Mouse (Mus musculus) left cerebral cortex, postnatal 14 days (tissue): ENCODE measurements around the gene Phkg1. TPM values are rescaled to one million over a fixed set of nuclear protein-coding genes. Genes with fewer than 3 reads are reported as not detected.
"Not testable (repeated sequence)": the region's sequence is repeated elsewhere in the genome, so short reads cannot be mapped to it uniquely, and the experiment has no call there.

ENCODE experiments used
- DNase-seq, 2 experiments: peaks; one replicate each; pipeline ENCODE4 v3.0.0; 2021 to 2022; ENCODE audit warnings: low spot score in 2 of 2, mixed read lengths in 1 of 2
- intact Hi-C: fragments of 180-260 bp; cut with DNase I; formaldehyde crosslinking; loops from one replicate; pipeline ENCODE4 v1.15.1; 2025
- long read RNA-seq, 2 experiments: library from polyadenylated mRNA; stranded (forward); transcript quantifications; one replicate each; pipeline ENCODE4 v2.0.0; 2021
- total RNA-seq, 2 experiments: library from RNA; stranded (reverse); gene quantifications; 2 replicates each; pipeline ENCODE4 v1.2.3; 2021

Phkg1 gene
- 10 to 100 TPM; 10.5 to 10.9 TPM for total RNA-seq
- long read RNA-seq, experiment 1, transcript Phkg1-201 (10 exons, 2,374 nt) = major isoform, 7 of 9 reads
- long read RNA-seq, experiment 1, partial matches to known transcripts = 0 of 9 reads
- long read RNA-seq, experiment 1, other reads (novel, unspliced or antisense) = 2 of 9 reads
- long read RNA-seq, experiment 2, transcript Phkg1-201 (10 exons, 2,374 nt) = major isoform, 8 of 9 reads
- long read RNA-seq, experiment 2, partial matches to known transcripts = 0 of 9 reads
- long read RNA-seq, experiment 2, other reads (novel, unspliced or antisense) = 1 of 9 reads

DNA sequence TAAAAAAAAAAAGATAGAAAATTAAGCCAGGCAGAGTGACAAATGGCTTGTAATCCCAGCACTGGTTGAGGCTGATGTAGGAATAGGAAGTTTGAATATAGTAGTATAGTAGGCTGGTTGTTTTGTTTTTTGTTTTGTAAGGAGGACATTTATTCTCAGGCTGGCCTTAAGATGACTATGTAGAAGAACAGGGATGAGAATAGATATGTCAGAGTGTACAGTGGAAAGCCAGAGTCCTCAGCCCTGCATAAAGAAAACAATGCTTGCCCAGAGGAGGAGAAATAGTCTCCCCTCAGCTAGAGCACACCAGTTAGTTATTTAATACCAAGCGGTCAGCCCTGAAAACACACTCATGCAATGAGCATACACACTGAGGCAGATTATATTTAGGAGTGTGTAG lies at the start of gene Phkg1:
Gene Phkg1 (minus strand): TSS at position 101 of the 400 bp plus-strand sequence.
- intact Hi-C loops = no loop called here

DNA sequence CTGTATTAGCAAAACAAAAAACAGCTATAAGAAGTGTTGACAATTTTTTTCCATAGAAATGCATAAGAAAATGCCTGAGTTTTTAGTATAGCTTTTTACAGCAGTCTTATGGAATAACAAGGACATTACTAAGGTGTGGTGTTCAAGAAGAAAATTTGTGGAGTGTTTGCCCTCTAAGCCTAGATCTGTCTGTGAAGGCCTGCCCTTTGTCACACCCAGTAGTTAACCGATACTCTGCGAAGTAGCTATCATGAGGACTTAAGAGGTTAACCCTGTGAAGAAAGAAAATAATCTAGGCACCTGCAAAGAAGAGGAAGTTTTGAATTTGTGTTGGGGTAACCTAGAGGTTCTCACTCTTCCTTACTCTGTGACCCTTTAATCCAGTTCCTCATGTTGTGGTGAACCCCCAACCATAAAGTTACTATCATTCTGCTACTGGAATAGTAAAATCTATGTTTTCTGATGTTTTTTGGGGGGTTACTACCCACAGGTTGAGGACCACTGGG lies 49.2 kb upstream of the Phkg1 start:
- DNase-seq = no peak
- intact Hi-C loops = no loop called here

More for the DNA sequence above, at the start of gene Phkg1:
- no peak for DNase-seq

DNA sequence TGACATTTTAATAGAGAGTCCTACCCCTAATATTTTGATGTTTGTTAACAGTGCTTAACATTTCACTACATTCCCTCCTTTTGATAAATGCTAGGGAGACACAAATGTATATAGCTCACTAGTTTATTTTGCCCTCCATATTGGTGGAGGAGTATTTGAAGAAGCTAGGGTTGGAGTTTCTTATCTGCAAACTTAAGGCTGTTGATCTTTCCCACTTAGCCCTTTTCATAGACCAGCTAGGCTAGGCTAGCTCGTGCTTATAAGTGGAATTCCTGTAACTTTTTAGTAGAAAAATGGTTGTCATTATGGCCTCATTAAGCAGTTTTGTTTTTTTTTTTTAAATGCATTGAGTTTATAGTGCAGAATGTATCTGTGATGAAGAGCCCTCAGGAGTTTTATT lies 45.1 kb upstream of the Phkg1 start:
- DNase-seq = no peak
- intact Hi-C loops = no loop called here

DNA sequence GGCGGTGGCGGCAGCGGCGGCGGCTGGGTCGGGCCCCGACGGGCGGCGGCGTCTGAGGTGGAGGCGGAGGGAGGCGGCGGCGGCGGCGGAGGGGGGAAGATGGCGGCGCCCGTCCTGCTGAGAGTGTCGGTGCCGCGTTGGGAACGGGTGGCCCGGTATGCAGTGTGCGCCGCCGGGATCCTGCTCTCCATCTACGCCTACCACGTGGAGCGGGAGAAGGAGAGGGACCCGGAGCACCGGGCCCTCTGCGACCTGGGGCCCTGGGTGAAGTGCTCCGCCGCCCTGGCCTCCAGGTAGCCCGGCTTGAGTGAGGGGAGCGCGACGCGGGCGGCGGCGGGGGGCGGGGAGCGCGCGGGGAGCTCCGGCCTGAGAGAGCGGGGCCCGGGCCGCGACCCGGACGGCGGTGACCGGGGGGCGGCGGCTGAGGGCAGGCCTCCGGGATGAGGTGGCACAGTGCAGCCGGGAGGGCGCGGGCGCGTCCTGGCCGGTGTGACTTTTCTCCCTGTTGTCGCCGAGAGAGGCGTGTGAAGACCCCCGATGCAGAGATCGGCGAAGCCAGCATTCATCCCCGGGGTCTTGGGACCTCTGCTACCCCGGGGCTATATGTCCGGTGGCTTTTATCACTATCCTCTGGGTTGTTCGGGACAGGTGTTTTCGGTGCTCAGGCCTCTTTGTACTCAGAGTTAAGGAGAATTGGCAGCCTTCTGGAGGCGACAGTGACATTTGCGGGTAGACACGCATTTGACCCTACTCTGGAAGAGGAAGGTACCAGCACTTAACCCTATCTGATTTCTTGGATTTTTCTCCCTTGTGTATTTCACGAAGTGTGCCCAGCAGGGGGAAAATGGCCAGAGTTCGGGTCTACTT lies 44.0 kb upstream of the Phkg1 start:
- intact Hi-C loops = not testable (repeated sequence)
- peak in 1 of 2 experiments; percentile 15 for DNase-seq

DNA sequence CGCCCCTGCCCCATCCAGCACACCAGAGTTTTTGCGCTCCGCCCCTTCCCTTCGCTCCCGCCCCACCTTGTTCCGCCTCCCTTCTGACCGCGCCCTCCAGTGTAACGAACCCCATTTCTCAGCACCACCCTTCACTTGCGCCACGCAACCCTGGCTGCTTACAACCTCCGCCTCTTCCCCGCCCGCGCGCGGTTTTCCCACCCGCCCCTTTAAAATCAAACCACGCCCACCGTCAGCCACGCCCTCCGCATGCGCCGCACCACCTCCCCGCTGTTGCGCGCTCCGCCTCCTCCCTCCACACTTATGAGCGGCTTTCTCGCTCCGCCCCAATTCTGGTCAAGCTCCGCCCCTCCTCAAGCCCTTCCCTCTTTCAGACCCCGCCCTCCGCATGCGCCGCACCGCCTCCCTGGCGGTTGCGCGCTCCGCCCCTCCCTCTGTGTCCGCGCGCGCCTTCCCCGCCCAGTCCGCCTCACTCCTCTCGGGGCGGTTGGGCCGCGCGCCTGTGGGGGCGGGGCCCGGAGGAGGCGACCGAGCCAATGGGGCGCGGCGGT lies 43.2 kb upstream of the Phkg1 start, which contains the start of gene Vkorc1l1:
Gene Vkorc1l1 (plus strand): TSS at position 476 of the 551 bp plus-strand sequence.
- DNase-seq = peak; percentile 98
- intact Hi-C loops = no loop called here

DNA sequence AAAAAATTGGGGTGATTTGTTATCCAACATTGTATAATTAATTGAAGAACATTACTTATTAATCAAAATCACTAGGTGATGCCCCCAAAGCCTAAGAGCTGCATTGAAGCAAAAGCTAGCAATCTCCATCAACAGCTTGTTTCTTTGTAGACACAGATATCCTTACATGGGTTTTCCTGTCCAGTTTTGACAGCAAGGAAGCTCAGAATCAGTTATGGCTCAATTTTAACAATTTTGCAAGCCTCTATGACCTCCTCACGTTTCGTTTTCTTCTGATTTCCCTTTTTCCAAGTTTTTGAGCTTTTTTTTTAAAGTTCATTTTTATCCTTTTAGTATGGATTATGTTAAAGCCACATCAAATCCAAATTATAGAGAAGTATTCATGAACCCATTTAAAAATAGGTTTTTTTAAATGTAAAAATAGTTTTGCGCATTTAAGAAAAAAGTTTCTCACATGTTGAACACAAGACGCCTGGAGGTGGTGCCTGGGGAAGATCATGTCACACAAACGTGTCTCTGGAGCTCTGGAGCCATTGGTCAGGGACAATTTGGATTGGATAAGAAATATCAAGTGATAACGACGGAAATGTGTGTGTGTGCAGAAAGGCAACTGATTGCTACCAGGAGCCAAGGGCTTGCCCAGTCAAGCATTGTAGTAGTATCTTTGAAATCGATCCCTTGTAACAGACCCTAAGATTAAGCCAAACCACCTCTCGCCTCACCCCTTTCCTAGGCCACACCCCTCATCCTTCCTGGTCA lies 42.6 kb upstream of the Phkg1 start:
- intact Hi-C loops = no loop called here
- peak in 1 of 2 experiments; percentile 87 for DNase-seq

DNA sequence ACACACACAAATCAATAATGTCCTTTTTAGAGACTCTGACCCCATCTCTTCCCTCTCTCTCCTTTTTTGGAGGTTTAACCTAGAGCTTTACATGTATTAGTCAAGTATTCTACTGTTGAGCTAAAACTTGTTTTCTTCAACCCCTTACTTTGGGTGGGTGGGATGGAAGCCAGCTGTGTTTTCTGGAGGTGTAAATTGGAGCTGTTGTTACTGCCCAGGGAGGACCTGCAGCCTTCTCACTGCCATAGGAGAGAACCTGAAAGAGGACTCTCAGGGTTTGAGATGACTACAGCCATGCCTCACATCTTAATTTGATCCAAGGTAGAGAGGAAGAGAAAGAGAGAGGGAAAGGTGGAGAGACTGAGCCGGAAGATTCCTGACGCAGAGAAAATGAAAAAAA lies 41.9 kb upstream of the Phkg1 start:
- intact Hi-C loops = no loop called here

DNA sequence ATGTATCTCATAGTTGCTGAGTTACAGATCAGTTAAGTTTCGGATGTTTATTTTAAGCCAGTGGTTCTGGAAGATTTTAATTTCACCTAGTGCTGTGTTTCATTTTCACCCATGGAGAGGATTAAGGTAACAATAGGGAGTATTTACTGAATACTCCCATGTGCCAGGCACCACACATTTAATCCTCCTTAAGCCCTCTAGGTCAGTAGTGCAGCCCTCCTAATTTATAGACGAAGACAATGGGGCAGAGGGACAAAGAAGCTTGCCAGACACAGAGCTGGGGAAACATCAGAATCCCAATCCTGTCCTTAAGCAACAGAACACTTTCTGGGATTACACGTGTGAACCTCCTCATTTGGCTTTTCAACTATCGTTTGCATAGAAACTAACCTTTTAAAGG lies 38.6 kb upstream of the Phkg1 start:
- no peak for DNase-seq
- intact Hi-C loops = no loop called here

More for the DNA sequence above, 41.9 kb upstream of the Phkg1 start:
- DNase-seq = no peak

DNA sequence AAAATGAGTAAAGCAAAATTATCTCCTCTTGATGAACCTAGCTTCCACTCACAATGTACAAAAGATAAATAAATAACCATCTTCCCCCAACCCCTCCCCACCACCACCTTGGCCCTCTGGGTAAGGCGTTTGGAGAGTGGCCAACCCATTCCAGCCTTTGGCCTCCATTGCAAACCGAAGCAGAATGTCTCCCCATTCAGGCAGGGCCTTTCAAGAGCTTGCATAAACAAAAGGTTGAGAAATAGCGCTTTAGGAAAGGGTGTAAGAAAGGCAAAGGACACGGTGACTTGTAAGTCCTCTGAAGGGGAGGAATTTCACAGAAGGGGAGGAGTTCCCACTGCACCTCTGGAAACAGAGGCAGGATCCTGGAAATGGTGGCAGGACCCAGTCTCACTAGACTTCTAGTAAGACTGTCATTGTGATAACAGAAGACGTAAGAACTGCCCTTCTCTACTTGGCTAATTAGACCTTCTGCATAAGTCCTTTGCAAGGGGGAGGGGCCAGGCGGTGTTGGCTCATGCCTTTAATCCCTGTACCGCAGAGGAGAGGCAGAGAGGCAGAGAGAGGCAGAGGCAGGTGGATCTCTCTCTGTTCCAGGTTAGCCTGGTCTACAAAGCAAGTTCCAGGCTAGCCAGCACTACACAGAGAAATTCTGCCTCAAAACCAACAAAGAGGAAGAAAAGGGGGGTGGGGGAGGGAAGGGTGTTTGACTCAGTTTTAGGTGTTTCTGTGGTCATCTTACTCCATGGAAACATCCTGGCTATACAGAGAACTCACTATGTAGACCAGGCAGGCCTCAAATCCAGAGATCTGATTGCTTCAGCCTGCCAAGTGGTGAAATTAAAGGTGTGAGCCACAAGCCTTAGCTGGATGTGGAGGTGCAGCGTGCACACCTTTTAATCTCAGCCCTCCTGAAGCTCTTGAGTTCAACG lies 31.8 kb upstream of the Phkg1 start:
- no peak for DNase-seq
- intact Hi-C loops = no loop called here

DNA sequence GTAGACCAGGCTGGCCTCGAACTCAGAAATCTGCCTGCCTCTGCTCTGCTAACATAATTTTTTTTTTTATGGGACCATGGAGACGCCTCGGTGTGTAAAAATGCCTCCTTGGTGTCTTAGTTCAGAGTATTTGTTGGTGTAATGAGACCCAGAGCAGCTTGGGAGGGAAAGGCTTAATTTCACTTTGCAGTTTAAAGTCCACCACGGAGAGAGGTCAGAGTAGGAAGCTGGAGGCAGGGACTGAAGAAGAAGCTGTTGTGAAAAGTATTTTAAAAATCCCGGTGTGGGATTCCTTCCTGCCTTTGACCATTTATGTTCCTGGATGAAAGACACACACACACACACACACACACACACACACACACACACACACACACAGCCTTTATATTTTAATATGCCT lies 27.6 kb upstream of the Phkg1 start:
- DNase-seq = no peak
- intact Hi-C loops = no loop called here

DNA sequence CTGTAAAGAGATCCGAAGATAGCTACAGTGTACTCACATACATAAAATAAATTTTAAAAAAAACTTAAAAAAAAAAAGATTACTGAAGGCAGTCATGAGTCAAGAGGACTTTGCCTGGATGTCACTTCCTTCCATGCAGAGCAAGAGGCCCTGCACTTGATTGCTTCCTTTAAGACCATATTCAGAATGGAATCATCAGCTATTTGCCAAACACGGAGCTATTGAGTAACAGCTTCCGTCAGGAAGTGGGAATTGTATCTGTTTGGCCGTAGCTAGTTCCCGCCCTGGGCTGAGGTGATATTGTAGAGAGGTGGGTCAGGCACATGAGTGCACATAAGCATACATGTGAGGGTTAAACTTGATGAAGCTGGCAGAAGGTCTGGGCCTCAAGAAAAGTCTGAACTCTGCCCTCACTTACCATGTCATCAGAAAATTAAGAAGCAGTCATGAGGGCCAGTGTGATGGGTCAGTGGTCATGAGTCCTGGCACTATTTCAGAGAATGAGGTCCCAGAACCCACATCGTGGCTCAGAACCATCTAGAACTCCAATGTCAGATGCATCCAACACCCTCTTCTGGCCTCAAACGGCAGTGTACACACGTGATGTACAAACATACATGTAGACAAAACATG lies 26.6 kb upstream of the Phkg1 start:
- intact Hi-C loops = no loop called here
- DNase-seq = no peak

DNA sequence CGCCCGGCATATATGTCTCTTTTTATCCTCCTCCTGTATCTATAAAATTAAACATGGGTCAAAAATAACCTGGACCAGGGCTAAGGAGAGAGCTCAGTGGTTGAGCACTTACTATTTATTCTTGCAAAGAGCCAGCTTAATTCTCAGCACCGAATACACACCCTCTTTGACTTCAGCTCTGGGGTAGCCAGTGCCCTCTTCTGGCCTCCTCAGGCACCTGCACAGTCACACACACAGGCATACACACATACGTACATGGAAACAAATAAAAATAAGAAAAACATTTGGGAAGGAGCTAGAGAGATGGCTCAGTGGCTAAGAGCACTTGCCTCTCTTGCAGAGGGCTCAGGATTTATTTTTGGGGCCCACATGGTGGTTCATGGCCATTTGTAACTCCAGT lies 23.6 kb upstream of the Phkg1 start:
- DNase-seq = no peak
- intact Hi-C loops = no loop called here

DNA sequence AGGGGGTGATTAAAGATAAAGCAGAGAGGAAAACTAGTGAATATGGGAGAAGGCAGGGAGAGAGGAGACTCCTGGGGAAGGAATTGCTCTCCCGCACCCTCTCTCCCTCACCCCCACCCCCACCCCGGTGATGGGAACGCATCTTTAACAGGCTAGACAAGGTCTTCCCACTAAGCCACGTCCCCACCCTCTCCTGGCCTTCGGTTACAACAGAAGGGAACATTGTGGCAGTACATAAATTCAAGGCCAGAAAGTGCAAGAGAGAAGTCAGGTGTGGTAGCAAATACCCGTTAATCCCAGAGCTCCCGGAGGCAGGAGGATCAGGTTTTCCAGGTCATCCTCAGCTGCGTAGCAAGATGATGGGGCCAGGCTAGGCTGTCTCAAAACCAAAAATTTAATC lies 21.0 kb upstream of the Phkg1 start:
- no peak for DNase-seq

DNA sequence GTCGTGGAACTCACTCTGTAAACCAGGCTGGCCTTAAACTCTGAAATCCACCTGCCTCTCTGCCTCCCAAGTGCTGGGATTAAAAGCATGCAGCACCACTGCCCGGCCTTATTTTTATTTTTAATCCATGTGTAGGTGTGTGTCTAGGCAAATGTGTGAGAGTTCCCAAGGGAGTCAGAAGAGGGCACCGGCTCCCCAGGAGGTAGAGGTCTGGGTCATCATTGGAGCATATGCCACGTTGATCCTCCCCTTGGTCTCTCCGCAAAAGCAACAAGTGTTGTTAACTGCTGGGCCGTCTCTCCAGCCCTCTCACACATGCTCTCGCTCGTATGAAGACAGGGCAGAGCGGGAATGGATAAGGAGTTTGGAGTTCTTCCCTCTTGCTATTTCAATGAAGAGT lies 20.4 kb upstream of the Phkg1 start:
- intact Hi-C loops = no loop called here
- DNase-seq = no peak

More for the DNA sequence above, 21.0 kb upstream of the Phkg1 start:
- intact Hi-C loops = no loop called here

DNA sequence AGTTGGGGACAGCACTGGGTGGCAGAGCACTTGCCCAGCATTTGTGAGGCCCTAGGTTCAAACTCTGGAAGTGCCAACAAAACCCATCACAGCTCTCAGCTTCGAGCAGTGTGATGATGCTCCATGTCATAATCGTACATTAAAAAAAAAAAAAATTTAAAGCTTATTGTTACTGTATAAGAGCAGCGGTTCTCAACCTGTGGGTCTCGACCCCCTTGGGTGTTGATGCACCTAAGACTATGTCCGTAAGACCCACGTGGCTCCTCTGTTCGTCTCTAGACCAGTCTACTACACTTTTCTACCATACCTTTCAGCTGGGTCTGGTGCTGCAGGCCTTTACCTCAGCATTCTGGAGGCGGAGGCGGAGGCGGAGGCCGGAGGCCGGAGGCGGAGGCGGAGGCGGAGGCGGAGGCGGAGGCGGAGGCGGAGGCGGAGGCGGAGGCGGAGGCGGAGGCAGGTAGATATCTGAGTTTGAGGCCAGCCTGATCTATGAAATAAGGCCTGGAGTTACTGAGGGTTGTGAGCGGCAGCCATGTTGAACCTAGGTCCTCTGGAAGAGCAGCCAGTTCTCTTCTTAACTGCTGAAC lies 19.8 kb upstream of the Phkg1 start:
- intact Hi-C loops = no loop called here
- DNase-seq = no peak

DNA sequence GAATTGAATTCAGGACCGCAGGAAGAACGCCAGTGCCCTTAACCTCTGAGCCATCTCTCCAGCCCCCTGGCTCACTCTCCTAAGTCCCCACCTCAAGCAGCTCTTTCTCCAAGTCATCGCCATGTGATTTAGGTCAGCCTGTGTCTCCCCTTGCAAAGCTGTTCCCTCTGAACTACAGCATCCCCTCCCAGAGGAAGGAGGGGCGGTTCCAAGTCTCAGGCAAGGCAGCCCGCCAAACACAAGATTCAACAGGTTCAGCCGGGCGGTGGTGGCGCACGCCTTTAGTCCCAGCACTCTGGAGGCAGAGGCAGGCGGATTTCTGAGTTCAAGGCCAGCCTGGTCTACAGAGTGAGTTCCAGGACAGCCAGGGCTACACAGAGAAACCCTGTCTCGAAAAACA lies 17.1 kb upstream of the Phkg1 start:
- DNase-seq, intact Hi-C loops: not testable (repeated sequence)

DNA sequence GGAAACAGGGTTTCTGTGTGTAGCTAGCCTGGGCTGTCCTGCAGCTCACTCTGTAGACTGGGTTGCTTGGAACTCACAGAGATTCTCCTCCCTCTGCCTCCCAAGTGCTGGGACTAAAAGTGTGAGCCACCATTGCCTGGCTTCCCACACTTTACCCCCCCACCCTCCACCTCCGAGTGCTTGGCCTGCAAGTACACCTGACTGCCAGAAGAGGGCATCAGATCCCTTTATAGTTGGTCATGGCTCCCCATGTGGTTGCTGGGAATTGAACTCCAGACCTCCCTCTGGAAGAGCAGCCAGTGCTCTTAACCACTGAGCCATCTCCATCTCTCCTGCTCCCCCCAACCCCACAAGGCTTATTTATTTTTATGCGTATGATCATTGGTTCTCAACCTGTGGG lies 15.7 kb upstream of the Phkg1 start:
- no peak for DNase-seq
- intact Hi-C loops = no loop called here

DNA sequence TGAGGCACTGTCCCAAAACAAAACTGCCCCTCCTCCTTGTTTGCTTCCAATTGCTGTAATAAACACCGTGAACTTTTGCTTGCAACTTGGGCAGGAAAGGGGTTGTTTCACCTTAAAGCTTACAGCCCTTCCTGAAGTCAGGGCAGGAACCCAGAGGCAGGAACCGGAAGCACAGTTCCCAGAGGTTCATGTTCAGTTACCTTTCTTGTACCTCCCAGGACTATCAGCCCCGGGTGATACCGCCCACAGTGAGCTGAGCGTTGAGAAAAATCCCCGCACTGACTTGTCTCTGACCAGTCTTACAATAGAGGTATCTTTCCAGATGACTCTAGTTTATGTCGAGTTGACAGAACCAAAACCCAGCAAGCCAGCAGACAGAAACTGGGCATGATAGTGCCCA lies 11.2 kb upstream of the Phkg1 start:
- DNase-seq = no peak
- intact Hi-C loops = no loop called here
